Comparison of ENCODE assay signal across 26 mouse cellular contexts in the genomic region with DNA sequence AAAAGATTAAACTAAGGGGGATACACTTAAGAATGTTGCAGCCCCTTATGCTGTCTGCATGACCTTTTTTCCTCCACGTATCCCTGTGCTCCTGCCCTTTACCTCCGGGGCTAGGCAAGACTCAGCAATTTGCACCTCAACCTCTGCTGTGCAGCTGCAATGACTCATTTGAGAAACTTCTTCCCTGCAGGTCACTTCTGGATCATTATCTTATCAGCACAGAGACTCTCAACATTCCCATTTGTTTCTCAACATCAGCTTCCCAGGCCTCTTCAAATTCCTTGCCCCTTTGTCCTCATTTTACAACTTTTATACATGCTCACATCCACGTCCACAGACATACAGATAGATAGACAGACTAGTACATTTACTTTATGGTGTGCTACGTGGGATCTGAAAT.
"Had no signal": no experiment of that assay in that cellular context is flagged by ENCODE, and none has a peak within 500 bp of the region (broad histone marks: within the 10 kb centered on the region; RNA-seq: fewer than 3 reads in every experiment).

No protein-coding gene starts in this region.

- H3K27me3 ChIP-seq: heart, embryonic 13.5 days; heart, embryonic 15.5 days; hindbrain, embryonic 13.5 days; hindbrain, embryonic 15.5 days; kidney, embryonic 15.5 days; limb, embryonic 12.5 days; liver, embryonic 12.5 days had no signal

- H3K9ac ChIP-seq: heart, embryonic 13.5 days; heart, embryonic 15.5 days; hindbrain, embryonic 13.5 days; hindbrain, embryonic 15.5 days; kidney, embryonic 15.5 days; limb, embryonic 12.5 days; liver, embryonic 12.5 days; liver, embryonic 14.5 days had no signal

- H3K4me2 ChIP-seq: heart, embryonic 11.5 days; heart, embryonic 13.5 days; heart, embryonic 15.5 days; hindbrain, embryonic 13.5 days; hindbrain, embryonic 15.5 days; kidney, embryonic 15.5 days; limb, embryonic 12.5 days; liver, embryonic 12.5 days had no signal

- H3K4me3 ChIP-seq: gastrocnemius, adult 2 months; heart, embryonic 13.5 days; heart, embryonic 15.5 days; hindbrain, embryonic 13.5 days; hindbrain, embryonic 15.5 days; kidney, embryonic 15.5 days; limb, embryonic 10.5 days; limb, embryonic 12.5 days; liver, embryonic 12.5 days had no signal

- H3K36me3 ChIP-seq: heart, embryonic 13.5 days; heart, embryonic 15.5 days; hindbrain, embryonic 13.5 days; hindbrain, embryonic 15.5 days; kidney, embryonic 15.5 days; limb, embryonic 10.5 days; limb, embryonic 12.5 days; liver, embryonic 12.5 days had no signal

- H3K27ac ChIP-seq: gastrocnemius, adult 2 months; heart, embryonic 13.5 days; heart, embryonic 15.5 days; hindbrain, embryonic 13.5 days; hindbrain, embryonic 15.5 days; hindbrain, postnatal 0 days; kidney, embryonic 15.5 days; kidney, postnatal 0 days; limb, embryonic 10.5 days; limb, embryonic 12.5 days; liver, embryonic 12.5 days; liver, embryonic 14.5 days had no signal

- H3K4me1 ChIP-seq: heart, embryonic 13.5 days; heart, embryonic 15.5 days; hindbrain, embryonic 13.5 days; hindbrain, embryonic 15.5 days; kidney, embryonic 15.5 days; limb, embryonic 10.5 days; limb, embryonic 12.5 days; liver, embryonic 12.5 days had no signal

- ATAC-seq: hindbrain, postnatal 0 days; liver, embryonic 12.5 days had no signal

- DNase-seq: gastrocnemius, adult 2 months; gastrocnemius, postnatal 10 days; gastrocnemius, postnatal 25 days; heart, adult 18-20 months; heart, postnatal 14 days; heart, postnatal 36 days; kidney, adult 11 months; kidney, adult 2 months; kidney, adult 9 months; kidney, postnatal 14 days; kidney, postnatal 36 days; layer of hippocampus, adult 9-11 months; layer of hippocampus, postnatal 36 days; liver had no signal

- H3K9me3 ChIP-seq: heart, embryonic 13.5 days; heart, embryonic 15.5 days; hindbrain, embryonic 13.5 days; hindbrain, embryonic 15.5 days; kidney, embryonic 15.5 days; limb, embryonic 10.5 days; limb, embryonic 12.5 days; liver, embryonic 12.5 days had no signal
